Mouse (Mus musculus) heart, embryonic 10.5 days (tissue): ENCODE data around the gene Clasrp. TPM values are rescaled to one million over a fixed set of nuclear protein-coding genes. Genes with fewer than 3 reads are reported as not detected.

Experiments
- DNase-seq: peaks from one replicate; pipeline ENCODE4 v3.0.0-alpha.2; 2017; ENCODE audit warnings: low spot score
- H3K27ac ChIP-seq: fragments of 300-500 bp; sonication (generic); 2 replicates; pipeline ENCODE4 v1.5.1; 2016; ENCODE audit warnings: mild to moderate bottlenecking
- H3K27me3 ChIP-seq: fragments of 300-500 bp; sonication (generic); 2 replicates; pipeline ENCODE4 v1.6.1; 2016; ENCODE audit warnings: mild to moderate bottlenecking; ENCODE audit not compliant: poor library complexity, insufficient read depth, severe bottlenecking
- H3K36me3 ChIP-seq: fragments of 300-500 bp; sonication (generic); 2 replicates; pipeline ENCODE4 v1.6.1; 2016; ENCODE audit warnings: mild to moderate bottlenecking, moderate library complexity
- H3K4me1 ChIP-seq: fragments of 300-500 bp; sonication (generic); 2 replicates; pipeline ENCODE4 v1.6.1; 2016; ENCODE audit warnings: mild to moderate bottlenecking
- H3K4me3 ChIP-seq: fragments of 300-500 bp; sonication (generic); 2 replicates; pipeline ENCODE4 v1.5.1; 2016; ENCODE audit warnings: mild to moderate bottlenecking, moderate library complexity
- H3K9me3 ChIP-seq: fragments of 300-500 bp; sonication (generic); 2 replicates; pipeline ENCODE4 v1.6.1; 2016; ENCODE audit warnings: mild to moderate bottlenecking, moderate library complexity
- WGBS: fragments of 180-500 bp; shearing (Covaris S2); methylation state at CpG from one replicate; pipeline ENCODE4 v1.1.7; 2016; 5-methylcytosine and 5-hydroxymethylcytosine counted together
- polyA plus RNA-seq: library from polyadenylated mRNA; unstranded; fragments of >200 nt; fragmentation: Nextera tagmentation; extraction: Ambion mirVana; gene quantifications from 2 replicates; pipeline ENCODE4 v1.2.1, GENCODE M21; 2016

Gene Clasrp
- polyA plus RNA-seq, 1 experiment from 2014 or later, result 47.6 TPM

DNA sequence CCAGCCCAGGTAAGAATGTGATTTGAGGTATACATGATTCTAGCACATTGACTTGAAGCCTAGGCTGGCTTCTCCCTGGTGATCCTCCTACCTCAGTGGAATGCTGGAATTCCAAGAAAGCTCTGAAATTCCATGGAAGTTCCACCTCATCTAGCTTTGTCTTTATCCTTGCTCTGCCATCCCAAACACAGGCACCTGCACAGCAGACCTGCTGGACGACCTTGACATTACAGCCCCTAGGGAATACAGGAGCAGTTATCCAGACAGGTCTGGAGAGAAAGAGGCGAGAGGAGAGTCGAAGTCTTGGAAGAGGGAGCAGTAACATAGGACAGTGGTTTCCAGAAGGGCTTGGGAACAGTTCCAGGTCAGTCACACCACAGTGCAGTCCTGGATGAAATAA is 34.6 kb downstream of the Clasrp start:
- Histone ChIP-seq H3K4me1 (peaks cover 21% of the 10 kb centered on the region), H3K27me3 (peaks cover 5% of the 10 kb centered on the region), H3K27ac (no peak overlapping the region), H3K9me3 (no peaks in the 10 kb centered on the region), H3K36me3 (peaks cover 51% of the 10 kb centered on the region), H3K4me3 (no peak overlapping the region)
- no peak for DNase-seq
- 86% methylated on average over 3 of the region's 3 CpGs for WGBS

DNA sequence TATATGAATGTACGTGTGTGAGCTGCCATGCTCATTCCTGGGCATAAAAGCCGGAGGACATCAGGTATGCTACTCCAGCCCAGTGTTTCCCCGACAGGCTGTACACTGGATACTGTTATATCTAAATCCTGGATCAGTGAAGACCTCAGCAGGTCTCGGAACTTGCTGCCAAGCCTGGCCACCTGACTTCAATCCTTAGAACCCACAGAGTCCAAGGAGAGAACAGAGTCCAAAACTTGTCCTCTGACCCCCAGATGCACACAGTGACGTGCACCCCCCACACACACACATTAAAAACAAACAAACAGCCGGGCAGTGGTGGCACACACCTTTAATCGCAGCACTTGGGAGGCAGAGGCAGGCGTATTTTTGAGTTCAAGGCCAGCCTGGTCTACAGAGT is 36.9 kb downstream of the Clasrp start:
- H3K27ac ChIP-seq, result no peak overlapping the region
- H3K4me3 ChIP-seq, result no peak overlapping the region
- H3K4me1 ChIP-seq, result peaks cover 21% of the 10 kb centered on the region
- no peaks in the 10 kb centered on the region for H3K9me3 ChIP-seq
- DNase-seq, result no peak
- H3K36me3 ChIP-seq, result peaks cover 58% of the 10 kb centered on the region
- no peaks in the 10 kb centered on the region for H3K27me3 ChIP-seq
- WGBS, result 91% methylated on average over 8 of the region's 8 CpGs

GRCm38 (mm10) chr7:19565803-19566202 is 38.5 kb downstream of the Clasrp start:
- Histone ChIP-seq H3K4me1 (peaks cover 14% of the 10 kb centered on the region), H3K27ac (no peak overlapping the region), H3K36me3 (peaks cover 53% of the 10 kb centered on the region), H3K4me3 (no peak overlapping the region), H3K9me3 (no peaks in the 10 kb centered on the region), H3K27me3 (no peaks in the 10 kb centered on the region)
- no peak for DNase-seq
- 92% methylated on average over 2 of the region's 2 CpGs for WGBS

DNA sequence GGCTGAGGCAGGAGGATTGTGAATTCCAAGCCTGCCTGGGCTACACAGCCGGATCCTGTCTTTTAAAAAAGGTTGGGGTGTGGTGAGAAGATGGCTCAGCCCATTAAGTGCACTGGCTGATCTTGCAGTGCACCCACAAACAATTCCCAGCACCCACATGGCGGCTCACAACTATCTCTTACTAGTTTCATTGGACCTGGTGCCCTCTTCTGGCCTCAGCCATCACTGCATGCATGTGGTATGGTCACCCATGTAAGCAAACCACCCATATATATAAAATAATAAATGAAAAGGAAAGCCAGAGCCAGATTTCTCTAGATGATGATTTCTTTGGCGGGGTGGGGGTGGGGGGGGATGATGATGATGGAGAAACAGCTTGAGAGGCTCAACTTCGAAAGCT is 39.8 kb downstream of the Clasrp start:
- 89% methylated on average over 4 of the region's 4 CpGs for WGBS
- peaks cover 40% of the 10 kb centered on the region for H3K36me3 ChIP-seq

GRCm38 (mm10) chr7:19563884-19564283 is 40.4 kb downstream of the Clasrp start:
- H3K36me3 ChIP-seq, result peaks cover 34% of the 10 kb centered on the region
- 0 out of 2 replicates have a peak overlapping the region, but pooled peaks have one; percentile 100 for H3K4me3 ChIP-seq
- H3K27me3 ChIP-seq, result no peaks in the 10 kb centered on the region
- H3K9me3 ChIP-seq, result no peaks in the 10 kb centered on the region
- no peak for DNase-seq
- peaks cover 33% of the 10 kb centered on the region for H3K4me1 ChIP-seq
- WGBS, result 67% methylated on average over 3 of the region's 3 CpGs
- H3K27ac ChIP-seq, result no peak overlapping the region

More for the DNA sequence above, 39.8 kb downstream of the Clasrp start:
- DNase-seq, result no peak
- Histone ChIP-seq H3K27me3 (no peaks in the 10 kb centered on the region), H3K4me1 (peaks cover 28% of the 10 kb centered on the region), H3K4me3 (no peak overlapping the region), H3K27ac (no peak overlapping the region), H3K9me3 (no peaks in the 10 kb centered on the region)

- peak within 1 kb of the TSS; percentile 100 for H3K4me3 ChIP-seq
- 2% methylated on average over 19 of the region's 19 CpGs for whole genome bisulfite sequencing
- peaks cover 44% of the 10 kb centered on the region for H3K4me1 ChIP-seq
- no peaks in the 10 kb centered on the region for H3K9me3 ChIP-seq
- no peak for DNase-seq
- H3K36me3 ChIP-seq, result peaks cover 33% of the 10 kb centered on the region
- no peaks in the 10 kb centered on the region for H3K27me3 ChIP-seq
- peak within 1 kb of the TSS; percentile 92 for H3K27ac ChIP-seq
These were observed 41.5 kb downstream of the Clasrp start, which contains the start of gene Ppp1r37 for GRCm38 (mm10) chr7:19562643-19563410. Ppp1r37 (minus strand) TSS chr7:19563076.

- WGBS, result under 1% methylated on average over 102 of the region's 102 CpGs
These were observed 42.3 kb downstream of the Clasrp start for GRCm38 (mm10) chr7:19561765-19562642.

DNA sequence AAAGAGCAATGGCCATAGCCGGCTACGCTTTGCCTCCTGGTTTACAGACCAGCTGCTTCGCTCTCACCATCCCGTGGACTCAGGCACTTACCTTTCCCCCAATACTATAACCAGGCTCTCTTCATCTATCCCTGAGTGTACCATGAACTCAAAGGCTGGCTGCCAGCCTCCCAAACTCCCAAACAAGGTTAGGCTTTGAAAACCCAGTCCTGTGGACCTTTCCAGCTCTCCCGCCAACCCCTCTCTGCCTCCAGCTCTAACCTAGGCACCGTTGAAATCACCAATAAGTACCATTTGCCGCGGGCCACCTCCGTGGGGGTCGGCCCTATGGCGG is 42.9 kb downstream of the Clasrp start:
- peak overlapping the region; percentile 100 for H3K4me3 ChIP-seq
- no peaks in the 10 kb centered on the region for H3K9me3 ChIP-seq
- H3K27ac ChIP-seq, result peak overlapping the region; percentile 92
- no peaks in the 10 kb centered on the region for H3K27me3 ChIP-seq
- H3K36me3 ChIP-seq, result peaks cover 34% of the 10 kb centered on the region
- no peak for DNase-seq
- WGBS, result under 1% methylated on average over 11 of the region's 11 CpGs
- H3K4me1 ChIP-seq, result peaks cover 58% of the 10 kb centered on the region

More at GRCm38 (mm10) chr7:19561765-19562642, 42.3 kb downstream of the Clasrp start:
- H3K4me3 ChIP-seq, result peak overlapping the region; percentile 100
- peaks cover 32% of the 10 kb centered on the region for H3K36me3 ChIP-seq
- H3K9me3 ChIP-seq, result no peaks in the 10 kb centered on the region
- peaks cover 52% of the 10 kb centered on the region for H3K4me1 ChIP-seq
- DNase-seq, result peak; percentile 97
- H3K27me3 ChIP-seq, result no peaks in the 10 kb centered on the region
- peak overlapping the region; percentile 92 for H3K27ac ChIP-seq

DNA sequence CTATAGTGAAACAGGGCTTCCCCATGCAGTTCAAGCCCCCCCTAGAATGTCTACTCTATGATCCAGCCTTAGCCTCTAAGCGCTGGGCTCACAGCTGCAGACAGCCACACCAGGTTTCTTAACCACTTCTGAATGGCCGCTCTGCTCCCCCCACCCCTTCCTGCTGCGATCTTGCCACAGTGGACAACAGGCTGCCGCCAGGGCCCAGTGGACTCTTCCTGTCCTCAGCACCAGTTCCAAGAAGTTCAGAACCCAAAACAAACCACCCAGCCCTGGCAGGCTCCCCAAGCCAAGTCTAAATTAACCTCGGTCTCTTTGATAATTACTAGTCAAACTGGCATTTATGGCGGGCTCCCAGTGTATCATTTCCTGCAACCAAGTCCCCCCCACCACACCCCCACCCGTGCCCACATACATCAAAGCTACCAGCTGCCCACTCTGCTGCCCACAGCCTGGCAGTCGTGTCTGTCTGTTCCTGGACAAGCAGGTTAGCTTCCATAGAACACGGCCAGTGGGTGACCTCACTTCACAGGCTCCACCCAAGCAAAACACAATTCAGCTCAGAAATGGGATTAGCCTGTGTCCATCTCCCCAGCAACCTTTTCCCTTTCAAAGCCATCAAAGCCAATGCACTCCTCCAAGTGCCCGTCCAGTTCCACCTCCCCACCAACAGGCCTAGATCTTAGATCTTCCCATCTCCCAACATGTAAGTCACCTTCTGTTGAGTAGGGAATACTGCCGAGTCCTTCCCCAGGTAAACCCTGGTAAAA is 43.6 kb downstream of the Clasrp start:
- H3K4me1 ChIP-seq, result peaks cover 61% of the 10 kb centered on the region
- peak overlapping the region; percentile 100 for H3K4me3 ChIP-seq
- peak overlapping the region; percentile 92 for H3K27ac ChIP-seq
- no peaks in the 10 kb centered on the region for H3K9me3 ChIP-seq
- 30% methylated on average over 11 of the region's 11 CpGs for WGBS
- peaks cover 34% of the 10 kb centered on the region for H3K36me3 ChIP-seq
- no peak for DNase-seq
- H3K27me3 ChIP-seq, result no peaks in the 10 kb centered on the region

DNA sequence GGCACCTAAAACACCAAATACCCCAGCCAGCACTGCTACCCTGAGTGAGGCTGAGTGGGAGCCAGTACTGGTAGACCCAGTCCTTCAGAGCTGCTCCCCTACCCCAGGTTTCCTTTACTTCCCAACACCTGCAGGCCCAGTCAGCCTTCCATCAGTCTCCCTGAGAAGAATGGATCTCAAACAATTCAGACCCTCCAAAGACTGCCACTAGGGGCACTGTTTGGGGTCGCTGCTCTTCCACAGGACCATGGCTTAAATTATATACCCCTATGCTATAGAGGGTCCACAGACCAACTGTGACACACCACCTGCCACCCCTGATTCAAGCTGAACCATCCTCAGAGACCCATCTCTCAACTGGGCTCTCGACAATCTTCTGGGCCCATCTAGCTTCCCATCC is 45.3 kb downstream of the Clasrp start:
- no peak for DNase-seq

DNA sequence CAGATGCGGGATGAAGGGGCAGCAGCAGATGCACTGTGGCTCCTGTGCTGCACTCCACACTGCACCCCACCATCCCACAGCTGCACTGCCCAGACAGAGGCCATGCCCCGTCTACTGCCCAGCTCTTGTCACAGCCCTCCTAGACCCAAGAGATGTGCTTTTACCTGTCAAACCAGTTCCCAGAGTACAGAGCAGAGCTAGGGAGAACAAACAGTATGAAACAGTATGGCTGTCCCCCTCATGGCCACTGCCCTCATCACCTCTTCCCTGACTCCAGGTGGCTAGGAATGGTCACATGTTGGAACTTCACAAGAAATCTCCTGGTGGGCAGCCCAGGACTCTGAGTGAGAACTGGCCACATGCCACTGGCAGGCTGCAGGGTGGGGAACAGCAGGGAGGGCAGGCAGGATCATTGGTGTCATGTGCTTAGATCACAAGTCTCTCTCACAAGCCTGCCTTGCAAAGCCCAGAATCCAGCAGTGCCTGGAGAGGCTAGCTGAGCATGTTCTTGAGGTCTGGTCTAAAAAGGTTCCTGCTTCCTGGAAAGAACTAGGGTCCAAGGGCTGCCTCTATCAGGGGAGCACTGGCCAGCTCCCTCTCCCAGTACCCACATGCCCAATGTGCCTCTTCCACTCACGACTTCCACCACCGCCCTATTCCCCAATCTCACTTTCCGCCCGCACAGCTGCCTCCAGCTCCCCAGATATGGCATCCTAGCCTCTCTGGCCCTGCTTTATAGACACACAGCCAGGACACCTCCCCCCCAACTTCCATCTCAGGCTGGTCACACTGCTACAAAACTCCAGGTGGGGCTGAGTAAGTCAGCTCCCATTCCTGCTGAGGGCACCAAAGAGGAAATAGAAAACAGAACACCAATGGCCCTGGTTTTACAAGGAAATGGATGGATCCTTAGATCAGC is 46.0 kb downstream of the Clasrp start:
- WGBS, result 83% methylated on average over 6 of the region's 6 CpGs

More for the DNA sequence above, 45.3 kb downstream of the Clasrp start:
- H3K4me3 ChIP-seq, result no peak overlapping the region
- no peaks in the 10 kb centered on the region for H3K27me3 ChIP-seq
- no peaks in the 10 kb centered on the region for H3K9me3 ChIP-seq
- H3K4me1 ChIP-seq, result peaks cover 68% of the 10 kb centered on the region
- WGBS, result 32% methylated on average over 2 of the region's 2 CpGs
- H3K27ac ChIP-seq, result no peak overlapping the region
- peaks cover 30% of the 10 kb centered on the region for H3K36me3 ChIP-seq

DNA sequence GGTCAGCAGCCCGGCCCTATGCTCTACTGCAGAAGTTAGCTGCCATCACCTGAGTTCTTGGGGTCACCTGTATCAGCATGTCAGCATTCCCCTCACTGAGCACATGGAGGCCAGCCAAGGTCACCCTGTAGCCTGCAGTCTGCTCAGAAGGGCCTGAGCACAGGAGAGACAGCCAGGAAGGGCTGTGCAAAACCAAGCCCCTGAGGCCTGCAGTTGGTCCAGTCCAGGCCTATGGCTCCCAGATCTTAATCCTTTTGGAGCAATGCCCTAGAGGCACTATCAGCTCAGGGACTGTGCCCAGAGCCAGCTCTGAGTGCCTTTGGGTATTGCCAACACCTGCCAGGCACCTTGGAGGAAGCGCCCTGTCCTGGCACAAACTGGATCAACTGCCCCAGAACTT is 47.2 kb downstream of the Clasrp start:
- DNase-seq, result no peak
- Histone ChIP-seq H3K36me3 (peaks cover 49% of the 10 kb centered on the region), H3K27ac (peak overlapping the region; percentile 3; the same call in 1 of the 2 replicates), H3K4me3 (no peak overlapping the region), H3K27me3 (no peaks in the 10 kb centered on the region), H3K9me3 (no peaks in the 10 kb centered on the region), H3K4me1 (peaks cover 74% of the 10 kb centered on the region)
- WGBS, result 95% methylated on average over 2 of the region's 2 CpGs

More for the DNA sequence above, 46.0 kb downstream of the Clasrp start:
- no peak overlapping the region for H3K27ac ChIP-seq
- H3K4me1 ChIP-seq, result peaks cover 69% of the 10 kb centered on the region
- no peaks in the 10 kb centered on the region for H3K27me3 ChIP-seq
- peaks cover 37% of the 10 kb centered on the region for H3K36me3 ChIP-seq
- no peaks in the 10 kb centered on the region for H3K9me3 ChIP-seq
- no peak overlapping the region for H3K4me3 ChIP-seq
- DNase-seq, result no peak
